Mouse (Mus musculus): ENCODE measurements around the gene Kctd12.

DNA sequence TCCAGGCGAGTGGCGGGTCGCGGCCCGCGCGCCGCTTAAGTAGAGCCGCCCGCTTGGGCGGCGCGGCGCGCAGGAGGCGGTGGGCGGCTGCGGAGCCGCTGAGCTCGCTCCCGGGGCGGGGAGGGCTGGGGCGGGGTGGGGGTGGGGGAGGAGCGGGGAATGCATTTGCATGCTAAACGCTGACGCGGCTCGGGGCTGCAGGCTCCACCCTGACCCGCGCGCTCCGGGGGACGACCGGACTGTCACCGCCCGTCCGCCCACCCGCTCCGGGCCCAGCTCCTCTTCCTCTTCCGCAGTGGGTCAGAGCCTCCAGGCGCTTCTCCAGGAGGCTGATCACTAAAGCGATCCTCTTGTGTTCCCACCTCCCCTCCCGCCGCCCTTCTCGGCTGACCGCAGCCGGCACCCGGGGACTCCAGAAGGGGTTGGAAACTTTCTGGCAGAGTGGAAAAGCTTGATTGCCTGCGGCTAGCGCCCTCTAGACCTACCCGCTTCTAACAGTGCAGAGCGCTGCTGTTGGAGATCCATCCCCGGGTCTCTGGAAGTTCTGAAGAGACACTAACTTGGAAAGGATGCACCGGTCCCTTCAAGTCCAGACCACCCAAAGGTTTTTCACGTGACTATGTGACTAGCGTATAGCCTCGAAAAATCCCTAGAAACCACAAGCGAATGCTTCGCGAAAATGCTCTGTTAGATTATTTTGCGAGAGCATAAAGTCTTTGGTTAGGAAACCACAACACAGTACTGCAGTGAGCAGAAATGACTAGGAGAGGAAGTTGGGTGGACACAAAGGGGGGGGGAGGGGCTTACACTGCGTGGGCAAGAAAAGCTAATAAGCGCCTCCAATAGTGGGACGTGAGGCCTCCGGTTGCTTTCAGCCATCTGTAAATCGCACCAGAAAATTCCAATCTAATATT, at the start of gene Kctd12:
- TF ChIP-seq CTCF (IDR thresholded peaks at IDR 0.05; ENCODE audit: low read depth) (peak; percentile 59), EP300 (IDR thresholded peaks at IDR 0.05; ENCODE audit: low read depth) (no peak)

Data from heart, postnatal 0 days (tissue).